Mouse (Mus musculus): Measurements from ENCODE around the gene Celsr1.
"Not testable (repeated sequence)": the region's sequence is repeated elsewhere in the genome, so short reads cannot be mapped to it uniquely, and the experiment has no call there.

Gene Celsr1

DNA sequence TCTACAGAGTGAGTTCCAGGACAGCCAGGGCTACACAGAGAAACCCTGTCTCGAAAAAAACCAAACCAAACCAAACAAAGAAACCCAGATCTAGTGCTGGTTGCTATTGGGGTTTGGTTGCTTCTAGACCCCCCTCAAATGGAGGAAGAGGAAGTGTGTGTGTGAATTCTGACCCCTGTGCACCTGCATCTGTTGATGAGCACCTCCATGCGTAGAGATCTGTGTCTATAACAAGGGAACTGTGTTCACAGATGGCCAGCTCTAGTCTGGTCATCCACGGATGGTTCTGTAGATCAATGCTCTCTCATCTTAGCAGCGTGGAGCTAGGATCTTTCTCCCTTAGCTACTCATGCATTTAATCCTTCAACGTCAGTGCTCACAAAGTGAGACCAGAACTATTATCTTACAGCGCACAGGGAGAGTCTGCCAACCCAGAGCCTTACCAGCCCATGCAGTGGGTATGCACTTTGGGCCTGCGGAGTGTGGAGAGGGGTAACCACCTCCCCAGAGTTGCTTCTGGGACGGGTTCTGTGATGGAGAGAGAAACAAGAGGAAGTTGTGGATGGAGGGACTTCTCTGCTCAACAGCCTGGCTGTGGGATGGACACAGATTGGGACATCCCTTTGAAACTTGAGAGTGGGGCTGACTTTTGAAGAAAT lies 30.7 kb upstream of the Celsr1 start:
- no peak for DNase-seq

DNA sequence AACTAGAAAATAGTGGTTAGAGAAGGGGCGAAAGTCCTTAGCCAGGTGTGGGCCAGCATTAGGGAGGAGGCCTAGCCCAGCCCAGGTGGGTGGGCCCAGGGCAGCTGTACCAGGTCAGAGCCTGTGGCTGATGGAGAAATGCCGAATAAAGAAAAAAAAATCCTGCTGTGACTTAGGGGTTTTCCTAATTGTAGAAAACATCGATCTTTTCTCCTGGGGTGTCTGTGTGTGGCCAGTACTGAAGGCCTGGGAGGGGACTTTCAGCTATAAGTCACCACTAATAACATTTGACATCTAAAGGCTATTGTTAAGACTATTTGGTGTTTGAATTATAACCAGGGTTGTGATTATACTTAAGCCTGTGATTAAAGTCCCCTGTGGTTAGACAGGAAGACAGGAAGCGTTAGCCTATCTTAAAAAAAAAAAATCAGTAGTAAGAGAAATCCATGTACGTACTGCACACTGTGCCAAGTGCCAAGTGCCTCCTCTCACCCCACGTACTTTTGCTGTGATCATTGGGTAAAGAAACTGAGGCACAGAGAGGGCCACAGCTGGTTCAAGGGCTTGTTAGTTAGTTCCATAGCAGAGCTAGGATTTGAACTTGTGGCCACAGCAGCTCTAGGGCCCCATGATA lies 28.4 kb upstream of the Celsr1 start:
- DNase-seq: no peak

- DNase-seq: no peak
Measured at GRCm38 (mm10) chr15:86061221-86061620, 27.6 kb upstream of the Celsr1 start.

GRCm38 (mm10) chr15:86060581-86060980 lies 27.0 kb upstream of the Celsr1 start:
- DNase-seq: no peak

- no peak for DNase-seq
Measured at GRCm38 (mm10) chr15:86059835-86060380, 26.3 kb upstream of the Celsr1 start.

DNA sequence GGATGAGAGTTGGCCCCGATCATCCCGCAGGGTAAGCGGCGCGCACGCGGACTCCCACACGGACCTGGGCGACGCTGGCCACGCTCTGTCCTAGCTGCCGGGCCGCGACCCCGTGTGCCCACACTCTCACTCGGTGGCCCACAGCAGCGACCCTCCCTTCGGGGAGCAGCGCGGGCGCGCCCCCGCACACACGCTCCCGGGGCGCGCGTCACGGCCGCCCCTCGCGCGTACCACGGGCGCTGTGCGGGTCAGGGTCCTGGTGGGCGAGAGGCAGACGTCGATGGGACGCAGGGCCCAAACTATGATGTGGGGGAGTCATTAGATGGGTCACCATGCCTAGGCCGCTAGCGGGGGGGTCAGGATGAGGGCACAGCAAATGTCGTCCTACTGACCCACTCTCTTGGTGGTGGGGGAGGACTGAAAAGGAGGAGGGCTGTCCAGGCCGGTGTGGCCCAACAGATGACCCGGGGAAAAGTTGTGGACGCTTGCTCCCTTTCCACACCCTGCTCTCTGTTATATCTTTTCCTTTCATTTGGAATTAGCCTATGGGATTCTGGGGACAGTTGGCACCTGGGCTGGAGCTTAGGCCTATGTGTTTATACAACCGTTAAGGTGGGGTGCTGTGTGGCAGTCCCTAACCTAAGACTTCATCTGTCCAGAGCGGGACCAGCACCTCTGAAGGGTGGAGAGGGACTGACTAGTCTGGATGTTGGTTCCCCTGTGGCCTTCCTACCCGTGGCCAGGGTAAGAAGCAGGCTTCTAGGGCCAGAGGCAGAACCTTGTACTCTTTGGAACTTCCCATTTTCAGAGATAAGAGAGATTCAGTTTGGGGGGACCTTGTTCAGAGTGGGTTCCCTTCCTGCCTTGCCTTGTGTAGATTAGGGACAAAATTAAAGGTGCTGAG lies 25.6 kb upstream of the Celsr1 start:
- DNase-seq: peak in 1 of 2 experiments; percentile 54

GRCm38 (mm10) chr15:86058394-86058915 lies 24.9 kb upstream of the Celsr1 start:
- DNase-seq: peak; percentile 90 to 95

- no peak for DNase-seq
Measured at GRCm38 (mm10) chr15:86057908-86058307, 24.3 kb upstream of the Celsr1 start.

DNA sequence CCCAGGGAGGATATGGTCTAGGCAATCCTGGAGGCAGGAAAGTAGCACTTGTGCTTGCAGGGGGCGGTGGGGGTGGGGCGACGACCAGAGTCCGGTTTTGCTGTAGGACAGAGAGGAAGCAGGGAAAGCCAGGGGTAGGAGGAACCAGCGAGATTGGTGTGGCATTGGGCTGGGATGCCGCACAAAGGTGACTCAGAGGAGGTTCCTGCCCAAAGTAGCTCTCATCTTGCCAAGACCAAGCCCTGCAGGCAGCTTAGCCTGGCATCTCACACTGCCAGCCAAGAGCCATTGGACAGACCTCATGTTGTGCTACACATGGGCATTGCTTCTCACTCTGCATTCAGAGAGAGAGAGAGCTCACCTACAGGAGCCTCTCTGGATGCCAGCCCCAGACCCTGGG lies 23.8 kb upstream of the Celsr1 start, which contains the start of gene Gramd4:
TSS of gene Gramd4 (plus strand) at position 283 of the 400 bp plus-strand sequence.
- DNase-seq: peak; percentile 80 to 83

- no peak for DNase-seq
Measured at GRCm38 (mm10) chr15:86056221-86056760, 22.7 kb upstream of the Celsr1 start.

- DNase-seq: not testable (repeated sequence)
Measured at GRCm38 (mm10) chr15:86054861-86055260, 21.3 kb upstream of the Celsr1 start.

DNA sequence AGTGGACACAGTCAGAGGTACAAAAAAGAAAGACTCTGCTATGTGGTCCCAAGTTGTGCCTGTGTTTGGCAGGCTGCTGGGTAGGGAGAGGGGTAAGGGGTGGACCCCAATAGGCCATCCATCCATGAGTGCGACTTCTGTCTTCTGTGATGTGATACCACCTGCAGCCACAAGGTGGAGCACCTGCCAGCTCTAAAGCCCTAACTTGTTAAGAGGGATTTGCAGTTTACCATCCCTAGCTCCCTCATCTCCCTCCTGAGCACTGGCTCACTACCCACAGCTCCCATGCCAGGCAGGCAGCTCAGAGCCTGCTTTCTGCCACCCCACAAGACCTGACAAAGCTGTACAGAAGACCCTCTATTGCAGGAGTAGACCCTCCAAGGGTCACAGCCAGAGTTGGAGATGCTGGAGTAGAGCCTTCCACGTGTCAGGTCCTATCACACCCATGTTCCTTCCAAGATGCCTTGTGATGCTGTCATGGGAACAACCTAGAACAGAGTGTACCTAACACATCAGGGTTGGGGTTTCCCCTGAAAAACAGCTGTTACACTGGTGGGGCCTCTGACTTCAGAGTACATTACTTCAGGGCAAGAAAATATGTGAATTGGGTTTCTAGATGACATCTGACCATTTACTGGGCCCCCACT lies 20.4 kb upstream of the Celsr1 start:
- peak; percentile 86 to 91 for DNase-seq

DNA sequence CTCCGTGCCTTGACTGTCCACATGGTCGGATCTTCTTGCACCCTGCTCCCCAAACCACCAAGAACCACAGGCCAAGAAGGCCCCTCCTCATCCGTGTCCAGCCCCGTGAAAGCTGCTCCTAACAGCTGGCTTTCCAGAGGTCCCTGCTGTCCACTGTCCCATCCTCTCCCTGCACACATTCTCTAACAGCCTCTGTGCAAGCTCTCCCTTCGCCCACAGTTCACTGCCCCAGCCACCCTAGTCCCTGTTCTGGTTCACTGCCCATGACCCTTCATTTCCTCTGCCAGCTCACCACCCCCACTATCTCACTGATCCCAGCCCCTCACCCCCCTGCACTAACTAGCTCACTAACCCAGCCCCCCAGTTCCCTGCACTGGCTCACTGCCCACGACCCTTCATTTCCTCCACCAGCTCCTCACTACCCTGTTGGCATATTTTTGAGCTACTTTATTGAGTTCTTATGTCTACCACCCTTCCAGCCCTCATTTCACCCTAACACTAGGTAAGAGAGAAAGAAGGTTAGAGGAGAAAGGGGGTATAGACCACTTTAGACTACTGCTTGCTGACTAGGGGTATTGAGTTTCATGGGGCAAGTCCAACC lies 18.4 kb upstream of the Celsr1 start:
- no peak for DNase-seq

DNA sequence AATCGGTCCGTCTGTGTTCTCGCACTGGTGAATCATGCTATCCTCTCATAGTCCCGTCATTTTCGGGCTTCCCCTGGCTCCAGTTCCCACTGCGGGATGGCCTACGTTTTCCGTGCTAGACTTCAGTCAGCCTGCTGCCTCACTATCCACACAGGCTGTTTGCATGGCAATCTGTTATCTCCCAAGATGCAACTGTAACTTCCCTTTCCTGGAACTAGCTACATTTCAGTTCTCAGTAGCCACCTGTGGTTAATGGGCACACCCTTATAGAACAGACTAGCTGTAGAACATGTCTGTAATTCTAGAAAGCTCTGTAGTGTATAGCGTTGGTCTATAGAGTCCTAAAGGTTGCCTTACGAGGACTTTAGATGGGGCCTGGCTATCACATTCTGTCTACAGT lies 17.6 kb upstream of the Celsr1 start:
- no peak for DNase-seq

- DNase-seq: peak in 1 of 2 experiments; percentile 52
Measured at GRCm38 (mm10) chr15:86050170-86050743, 16.7 kb upstream of the Celsr1 start.

DNA sequence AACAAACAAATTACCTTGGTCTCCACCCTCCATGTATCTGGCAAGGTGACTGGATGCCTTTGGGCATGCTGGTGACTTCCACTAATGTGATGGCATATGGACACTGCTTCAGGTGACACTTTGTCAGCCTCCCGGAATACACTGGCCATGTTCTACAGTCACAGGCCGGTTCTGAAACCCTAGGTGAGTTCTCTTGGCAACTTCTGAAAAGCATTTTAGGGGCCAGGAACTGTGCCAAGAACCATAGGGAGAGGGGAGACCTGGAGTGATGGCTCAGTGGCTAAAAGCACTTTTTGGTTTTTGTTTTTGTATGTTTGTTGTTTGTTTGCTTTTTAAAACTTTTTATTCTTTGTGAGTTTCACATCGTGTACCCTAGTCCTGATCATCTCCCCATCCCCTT lies 15.9 kb upstream of the Celsr1 start:
- no peak for DNase-seq

GRCm38 (mm10) chr15:86042364-86042763 lies 8.8 kb upstream of the Celsr1 start:
- no peak for DNase-seq

DNA sequence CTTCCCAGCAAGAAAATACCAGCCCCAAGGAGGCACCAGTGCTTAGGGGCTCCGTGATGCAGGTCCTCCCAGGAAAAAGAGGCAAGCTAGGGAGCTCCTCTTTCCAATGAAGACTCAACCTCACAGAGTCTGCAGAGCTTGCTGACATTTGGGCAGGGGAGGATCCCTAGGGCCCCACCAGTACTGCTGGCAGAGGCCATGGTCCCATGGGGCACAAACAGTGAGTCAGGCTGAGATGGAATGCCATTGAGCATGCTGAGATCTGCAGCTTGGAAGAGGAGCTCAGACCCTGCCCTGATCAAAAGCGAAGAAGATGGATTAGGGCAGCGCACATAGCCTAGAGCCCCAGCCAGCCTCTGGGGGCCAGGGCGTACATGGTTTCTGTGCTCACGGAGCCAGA lies 7.8 kb upstream of the Celsr1 start:
- no peak for DNase-seq

- peak; percentile 71 to 76 for DNase-seq
Measured at GRCm38 (mm10) chr15:86038802-86039201, 5.2 kb upstream of the Celsr1 start.

DNA sequence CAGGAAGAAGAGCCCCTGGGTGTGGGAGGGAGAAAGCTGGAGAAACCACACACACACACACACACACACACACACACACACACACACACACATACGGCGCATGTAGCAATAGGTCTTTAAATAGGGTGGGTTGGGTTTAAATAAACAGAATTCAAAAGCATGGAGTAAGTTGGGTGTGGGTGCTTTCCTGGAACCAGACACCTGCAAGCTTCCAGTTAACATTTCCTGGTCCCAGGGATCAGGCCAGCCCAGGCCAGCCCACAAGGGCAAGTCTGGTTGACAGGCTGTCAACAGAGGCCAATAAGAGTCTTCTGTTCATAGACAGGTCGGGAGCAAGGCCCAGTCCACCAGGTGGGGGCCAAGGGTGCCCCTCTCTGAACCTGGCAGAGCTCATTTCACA lies 2.3 kb upstream of the Celsr1 start:
- DNase-seq: no peak

DNA sequence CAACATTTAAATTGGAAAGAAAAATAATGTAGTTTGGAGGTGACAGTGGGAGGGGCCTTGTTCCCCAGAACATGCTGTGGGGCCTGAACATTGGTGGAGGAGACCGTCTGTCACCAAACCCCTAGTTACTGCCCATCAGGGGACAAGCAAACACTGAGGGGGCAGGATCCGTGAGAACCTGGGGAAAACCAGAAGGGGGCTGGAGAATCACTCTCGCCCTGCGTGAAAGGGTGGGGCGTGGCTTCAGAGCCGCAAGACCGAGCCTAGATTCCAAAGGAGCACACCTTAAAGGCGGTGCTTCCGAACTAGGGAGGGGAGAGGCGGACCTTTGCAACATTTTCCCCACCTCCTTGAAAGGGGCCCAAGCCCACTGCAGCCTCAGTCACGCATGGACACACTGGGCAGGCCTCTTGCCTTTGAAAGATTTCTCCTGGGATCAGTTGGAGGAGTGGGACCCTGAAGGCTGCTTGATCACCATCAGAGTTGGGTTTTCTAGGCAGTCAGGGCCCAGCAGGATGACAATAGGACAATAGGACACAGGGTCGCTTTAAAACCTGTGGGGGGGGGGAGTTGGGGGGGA lies 1.3 kb upstream of the Celsr1 start:
- no peak for DNase-seq
